Mouse (Mus musculus) G1E (cell line): ENCODE data around the gene Mynn.

Experiments used
- CTCF ChIP-seq: IDR thresholded peaks from 2 replicates; pipeline ENCODE4 v1.5.1; 2012; ENCODE audit warnings: low read depth, low read length, inconsistent platforms, mixed read lengths
- GATA1 ChIP-seq: IDR thresholded peaks from 2 replicates; pipeline ENCODE4 v1.6.1; 2012; ENCODE audit warnings: borderline replicate concordance, low read length, inconsistent platforms, mixed read lengths

DNA sequence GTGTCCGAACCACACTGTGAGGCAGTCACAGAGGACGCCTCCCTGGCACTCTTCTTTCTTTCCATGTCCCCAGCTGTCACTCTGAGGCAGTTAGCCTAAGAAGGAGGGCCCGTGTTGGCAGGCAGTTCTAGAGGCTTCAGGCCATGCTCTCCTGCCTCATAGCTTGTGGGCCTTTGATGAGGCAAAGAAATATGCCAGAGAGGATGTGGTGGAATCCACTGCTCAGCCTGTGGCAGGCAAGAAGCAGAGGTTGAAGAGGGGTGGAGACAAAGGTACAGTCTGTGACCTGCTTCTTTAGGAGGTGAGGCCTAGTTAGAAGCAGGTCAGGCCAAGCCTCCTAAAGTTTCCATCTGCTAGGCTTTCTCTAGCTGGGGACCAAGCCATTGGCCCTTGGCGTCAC, 9.1 kb downstream of the Mynn start:
- TF ChIP-seq CTCF (no peak), GATA1 (no peak)
